Mouse (Mus musculus) heart, adult 2 months (tissue): ENCODE data around the gene Fbll1. TPM values are rescaled to one million over a fixed set of nuclear protein-coding genes. Genes with fewer than 3 reads are reported as not detected.

Experiments used
- DNase-seq, 2 experiments: peaks; one replicate each; pipeline ENCODE4 v3.0.0; 2021
- H3K27ac ChIP-seq: fragments of 200-600 bp; 2 replicates; pipeline ENCODE4 v1.8.1; 2022
- H3K27me3 ChIP-seq: fragments of 200-500 bp; 2 replicates; pipeline ENCODE4 v1.6.1; 2012; ENCODE audit warnings: mild to moderate bottlenecking, low read length, inconsistent platforms, mixed read lengths; ENCODE audit not compliant: control insufficient read depth, insufficient read depth
- H3K36me3 ChIP-seq: fragments of 200-500 bp; 2 replicates; pipeline ENCODE4 v1.6.1; 2012; ENCODE audit warnings: low read length, inconsistent platforms; ENCODE audit not compliant: control insufficient read depth, insufficient read depth
- H3K4me1 ChIP-seq: fragments of 200-500 bp; 2 replicates; pipeline ENCODE4 v1.6.1; 2011; ENCODE audit warnings: low read length; ENCODE audit not compliant: control insufficient read depth, insufficient read depth
- H3K4me3 ChIP-seq: fragments of 200-600 bp; 2 replicates; pipeline ENCODE4 v1.8.1; 2022
- H3K79me2 ChIP-seq: fragments of 200-500 bp; replicated peaks from 2 replicates; pipeline ENCODE4 v1.6.1; 2012; ENCODE audit warnings: mild to moderate bottlenecking, inconsistent platforms, low read length, moderate library complexity, mixed read lengths; ENCODE audit not compliant: control insufficient read depth, insufficient read depth
- H3K9ac ChIP-seq: fragments of 200-500 bp; 2 replicates; pipeline ENCODE4 v1.6.1; 2012; ENCODE audit warnings: low read depth, mild to moderate bottlenecking, control low read depth, inconsistent platforms, low read length, mixed read lengths
- CTCF ChIP-seq: fragments of 200-600 bp; IDR thresholded peaks from 2 replicates; pipeline ENCODE4 v1.8.1; 2022; ENCODE audit warnings: antibody characterized with exemption, mild to moderate bottlenecking, moderate library complexity
- EP300 ChIP-seq: fragments of 200-500 bp; IDR thresholded peaks from 2 replicates; pipeline ENCODE4 v1.6.1; 2011; ENCODE audit warnings: low read depth, low read length, control low read depth; ENCODE audit not compliant: insufficient read depth
- POLR2A ChIP-seq: fragments of 200-500 bp; IDR thresholded peaks from 2 replicates; pipeline ENCODE4 v1.6.1; 2011; ENCODE audit warnings: mild to moderate bottlenecking, low read depth, low read length, control low read depth; ENCODE audit not compliant: insufficient read depth
- WGBS: fragments of 180-500 bp; shearing (Covaris S2); methylation state at CpG from one replicate; pipeline ENCODE4 v1.1.7; 2018; 5-methylcytosine and 5-hydroxymethylcytosine counted together
- intact Hi-C: fragments of 180-260 bp; cut with DNase I; formaldehyde crosslinking; loops from one replicate; pipeline ENCODE4 v1.15.1; 2025
- polyA plus RNA-seq: library from polyadenylated mRNA; depleted of rRNA; stranded (reverse); fragments of >200 nt; gene quantifications from 2 replicates; pipeline ENCODE4 v1.2.3, GENCODE M21; 2012
- total RNA-seq, 2 experiments: library from RNA; stranded (reverse); gene quantifications; 2 replicates each; pipeline ENCODE4 v1.2.3; 2021

Fbll1 gene
- total and polyA plus RNA-seq, 3 experiments: not detected

DNA sequence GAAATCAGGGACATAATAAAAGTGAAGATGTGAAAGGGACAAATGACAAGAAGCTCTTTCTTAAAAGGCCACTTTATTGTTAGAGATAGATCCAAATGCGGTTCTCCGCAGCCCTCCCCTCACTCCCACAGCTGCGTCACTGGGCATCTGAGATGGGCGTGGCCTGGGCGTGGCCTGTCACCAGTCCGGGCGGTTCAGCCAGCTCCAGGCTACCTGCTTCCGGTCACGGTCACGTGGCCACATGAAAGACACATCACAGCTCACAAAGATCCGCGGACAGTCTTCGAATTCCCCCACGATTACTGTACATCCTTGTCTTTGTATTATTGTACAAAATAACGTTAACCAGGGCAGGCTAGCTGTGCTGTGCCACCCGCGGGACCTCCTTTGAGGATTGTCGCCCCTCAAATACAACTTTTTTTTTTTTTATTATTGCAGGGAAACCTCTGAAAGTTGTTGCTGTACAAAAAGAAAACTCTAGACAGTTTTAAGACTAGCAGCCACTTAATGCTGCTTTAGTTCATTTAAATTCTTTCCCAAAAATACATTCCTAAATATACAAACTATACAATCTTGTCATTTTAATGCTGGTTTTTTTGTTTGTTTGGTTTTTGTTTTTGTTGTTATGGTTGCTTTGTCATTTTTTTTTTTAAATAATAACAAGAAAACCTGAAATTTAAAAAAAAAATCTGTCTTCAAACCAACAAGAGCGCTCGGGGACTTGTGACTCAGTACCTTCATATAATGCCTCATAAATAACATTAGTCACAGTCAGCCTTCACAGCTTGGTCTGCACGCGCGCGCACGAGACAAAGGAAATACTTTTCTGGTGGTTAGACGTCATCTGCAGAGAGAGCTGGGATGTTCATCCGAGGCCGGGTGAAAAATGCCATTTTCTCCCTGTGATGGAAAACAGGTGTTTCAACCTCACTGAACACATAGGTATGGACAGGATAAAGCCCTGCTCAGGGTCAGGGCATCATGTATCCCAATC, 40.0 kb upstream of the Fbll1 start:
- peak overlapping the region; percentile 48 for H3K4me3 ChIP-seq
- intact Hi-C loops: no loop called here
- peak; percentile 49 for TF ChIP-seq POLR2A
- TF ChIP-seq EP300: no peak
- peaks cover 2% of the 10 kb centered on the region; the same call in 1 of the 2 replicates for H3K79me2 ChIP-seq
- peak; percentile 90 to 93 for DNase-seq
- peak overlapping the region; percentile 18 for H3K27ac ChIP-seq
- H3K4me1 ChIP-seq: no peaks in the 10 kb centered on the region; the same call in 1 of the 2 replicates
- peak overlapping the region; percentile 66 for H3K9ac ChIP-seq
- 24% methylated on average over 28 of the region's 28 CpGs for WGBS
- no peaks in the 10 kb centered on the region for H3K27me3 ChIP-seq
- H3K36me3 ChIP-seq: no peaks in the 10 kb centered on the region

DNA sequence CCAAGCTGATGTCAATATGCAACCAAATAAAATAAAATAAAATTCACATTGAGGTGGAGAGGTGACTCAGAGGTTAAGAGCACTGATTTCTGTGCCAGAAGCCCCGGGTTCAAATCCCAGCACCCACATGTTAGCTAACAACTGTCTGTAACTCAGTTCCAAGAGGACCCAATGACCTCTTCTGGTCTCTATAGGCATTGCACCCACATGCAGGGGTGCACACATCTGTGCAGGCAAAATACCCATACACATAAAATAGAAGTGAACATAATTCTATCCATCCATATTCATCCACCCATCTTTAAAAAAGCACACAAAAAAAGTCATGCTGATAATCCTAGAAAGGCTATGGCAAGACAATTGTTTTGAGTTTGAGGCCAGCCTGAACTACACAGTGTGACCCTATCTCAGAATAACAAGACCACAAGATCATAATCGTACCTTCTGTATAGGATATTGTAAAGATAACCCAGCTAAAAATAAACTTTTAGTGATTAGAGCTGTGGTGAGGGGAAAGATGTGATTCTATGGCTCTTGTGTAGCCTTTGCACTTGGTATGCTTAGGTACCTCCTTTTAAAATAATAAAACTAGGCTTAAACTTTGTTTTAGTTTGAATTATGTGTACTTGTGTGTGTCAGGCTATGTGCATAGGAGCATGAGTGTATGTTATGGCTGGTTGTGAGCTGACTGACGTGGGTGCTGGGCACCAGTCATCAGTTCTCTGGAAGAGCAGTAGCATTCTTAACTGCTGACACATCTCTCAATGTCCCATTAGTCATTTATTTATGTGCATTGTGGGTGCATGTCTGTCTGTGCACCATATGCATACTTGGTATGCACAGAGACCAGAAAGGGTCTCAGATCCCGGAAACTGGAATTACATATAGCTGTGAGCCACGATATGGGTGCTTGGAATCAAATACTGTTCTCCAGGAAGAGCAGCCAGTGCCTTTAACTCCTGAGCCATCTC, 38.8 kb upstream of the Fbll1 start:
- H3K4me3 ChIP-seq: no peak overlapping the region; the same call in 1 of the 2 replicates
- H3K27ac ChIP-seq: peak overlapping the region; percentile 18; the same call in 1 of the 2 replicates
- no peaks in the 10 kb centered on the region for H3K27me3 ChIP-seq
- intact Hi-C loops: no loop called here
- peaks cover 4% of the 10 kb centered on the region for H3K79me2 ChIP-seq
- peaks cover 2% of the 10 kb centered on the region for H3K4me1 ChIP-seq
- H3K36me3 ChIP-seq: no peaks in the 10 kb centered on the region
- 61% methylated on average over 5 of the region's 5 CpGs for WGBS
- no peak overlapping the region for H3K9ac ChIP-seq
- no peak for DNase-seq
- TF ChIP-seq POLR2A (no peak), EP300 (no peak), CTCF (0 out of 2 replicates have a peak, but pooled peaks have one; percentile 12)

DNA sequence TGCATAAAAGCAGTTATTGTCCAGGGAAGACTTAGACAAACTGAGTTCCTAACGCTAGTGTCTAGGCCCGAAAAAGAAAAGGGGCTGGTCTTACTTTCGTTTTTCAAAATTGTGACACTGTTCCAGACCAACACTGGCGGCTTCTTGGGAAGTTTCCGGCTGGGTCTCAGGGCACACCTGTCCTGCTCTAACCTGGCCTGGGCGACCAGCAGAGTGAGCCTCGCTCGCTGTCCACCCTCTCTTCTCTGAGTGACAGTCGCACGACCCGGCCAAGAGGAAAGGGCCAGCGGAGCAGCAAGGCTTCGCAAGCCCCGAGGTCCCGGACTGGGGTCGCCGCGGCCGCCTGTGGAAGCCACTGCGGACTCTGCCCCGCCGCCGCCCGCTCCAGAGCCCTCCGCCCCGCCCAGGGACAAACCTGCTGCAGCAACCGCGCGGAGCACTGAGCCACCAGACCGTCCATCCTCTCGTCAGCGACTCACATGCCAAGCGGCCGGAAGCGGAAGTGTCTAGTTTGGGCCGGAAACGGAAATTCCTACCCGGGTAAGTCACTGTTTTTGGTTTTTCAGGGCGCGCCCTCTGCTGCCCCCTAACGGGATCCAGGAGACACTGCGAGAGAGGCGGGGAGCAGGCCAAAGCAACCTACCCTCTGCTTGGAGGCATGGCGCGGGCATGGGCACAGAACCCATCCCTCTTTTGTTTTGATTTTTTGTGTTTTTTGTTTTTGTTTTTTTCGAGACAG, 35.5 kb upstream of the Fbll1 start, which contains the start of gene Rars:
Rars (minus strand) TSS at position 485 of the 739 bp plus-strand sequence.
- no peaks in the 10 kb centered on the region for H3K27me3 ChIP-seq
- 1% methylated on average over 46 of the region's 46 CpGs for WGBS
- peaks cover 5% of the 10 kb centered on the region for H3K79me2 ChIP-seq
- peak; percentile 93 to 94 for DNase-seq
- intact Hi-C loops: loop anchor here (2.0 to 5.0 kb wide), 3 partner anchors 63 to 1002 kb away; partner anchors contain the start of gene Spdl1
- H3K36me3 ChIP-seq: no peaks in the 10 kb centered on the region
- TF ChIP-seq CTCF (peak; percentile 99), POLR2A (peak; percentile 76), EP300 (peak; percentile 52; the same call in 1 of the 2 replicates)
- H3K9ac ChIP-seq: peak within 1 kb of the TSS; percentile 87
- H3K4me1 ChIP-seq: peaks cover 2% of the 10 kb centered on the region
- H3K4me3 ChIP-seq: peak within 1 kb of the TSS; percentile 85
- peak within 1 kb of the TSS; percentile 54 for H3K27ac ChIP-seq

DNA sequence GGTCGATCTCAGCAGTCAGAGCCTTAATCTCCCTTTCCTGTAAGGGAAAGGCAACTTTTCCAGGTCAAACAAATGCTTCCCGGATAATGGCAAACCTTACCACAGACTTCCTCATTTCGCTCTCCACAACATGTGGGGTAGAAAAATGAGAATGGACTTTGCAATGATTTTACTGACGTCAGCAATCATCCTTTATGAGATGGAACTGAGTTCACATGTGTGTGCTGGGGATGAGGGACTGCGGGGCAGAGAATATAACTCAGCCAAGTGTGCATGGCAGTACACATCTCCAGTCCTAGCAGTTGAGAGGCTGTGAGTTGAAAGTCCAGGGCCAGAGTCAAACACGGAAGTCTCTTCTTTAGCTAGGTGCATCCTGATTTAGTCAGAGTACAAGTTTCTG, 34.6 kb upstream of the Fbll1 start:
- no peak overlapping the region; the same call in 1 of the 2 replicates for H3K4me3 ChIP-seq
- intact Hi-C loops: loop anchor here (5.0 kb wide), 1 partner anchor 1001 kb away; the partner anchor contains the start of gene Spdl1
- peaks cover 2% of the 10 kb centered on the region for H3K4me1 ChIP-seq
- no peaks in the 10 kb centered on the region for H3K27me3 ChIP-seq
- no peak overlapping the region; the same call in 1 of the 2 replicates for H3K9ac ChIP-seq
- no peak for TF ChIP-seq CTCF
- TF ChIP-seq EP300: no peak
- TF ChIP-seq POLR2A: no peak
- peaks cover 5% of the 10 kb centered on the region for H3K79me2 ChIP-seq
- no peaks in the 10 kb centered on the region for H3K36me3 ChIP-seq
- no peak for DNase-seq
- WGBS: 55% methylated on average over 6 of the region's 6 CpGs
- H3K27ac ChIP-seq: no peak overlapping the region

DNA sequence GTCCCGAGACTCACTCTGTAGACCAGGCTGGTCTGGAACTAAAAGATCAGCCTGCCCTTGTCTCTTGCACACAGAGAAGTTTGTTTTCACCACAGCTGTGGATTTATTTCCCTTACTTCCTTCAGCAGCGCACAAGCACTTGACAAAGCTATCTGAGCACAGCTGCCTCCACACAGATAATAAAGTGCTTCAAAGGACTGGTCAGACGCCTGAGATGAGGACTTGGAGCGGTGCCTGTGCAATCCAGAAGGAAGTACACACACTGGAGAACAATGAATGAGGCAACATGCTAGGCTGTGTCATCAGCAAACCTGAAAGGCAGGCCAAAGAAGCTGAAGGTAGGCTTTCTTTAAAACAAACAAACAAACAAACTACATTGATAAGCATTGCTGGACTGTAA, 33.5 kb upstream of the Fbll1 start:
- H3K36me3 ChIP-seq: no peaks in the 10 kb centered on the region
- intact Hi-C loops: loop anchor here (5.0 kb wide), 1 partner anchor 1000 kb away; the partner anchor contains the start of gene Spdl1

More for the DNA sequence above, 33.5 kb upstream of the Fbll1 start:
- Histone ChIP-seq H3K79me2 (peaks cover 5% of the 10 kb centered on the region), H3K9ac (no peak overlapping the region), H3K27ac (no peak overlapping the region), H3K4me1 (peaks cover 2% of the 10 kb centered on the region), H3K4me3 (no peak overlapping the region), H3K27me3 (no peaks in the 10 kb centered on the region)
- 20% methylated on average over 4 of the region's 4 CpGs for WGBS
- TF ChIP-seq POLR2A (no peak), EP300 (no peak), CTCF (no peak)
- DNase-seq: no peak
